Comparison of ENCODE assay signal across 15 mouse cellular contexts in genomic region chr14:98405936-98406635, GRCm38 (mm10).
DNase-seq lines count a peak whose midpoint lies in the region; ATAC-seq lines count a peak whose summit lies in the region.
"Had no signal": no experiment of that assay in that cellular context is flagged by ENCODE, and none has a peak within 500 bp of the region (broad histone marks: within the 10 kb centered on the region; RNA-seq: fewer than 3 reads in every experiment).

No protein-coding gene starts in this region.

- no peak overlapping the region for H3K9ac ChIP-seq in forebrain, embryonic 14.5 days (ENCODE audit: low read length)
- H3K9ac ChIP-seq in forebrain, embryonic 16.5 days (replicated peaks; ENCODE audit: low read depth, low read length), result no peak overlapping the region
- no peak overlapping the region for H3K9ac ChIP-seq in liver, embryonic 16.5 days (ENCODE audit: low read depth, low read length)
- no peak overlapping the region for H3K9ac ChIP-seq in liver, embryonic 11.5 days (ENCODE audit: low read depth, low read length)
- H3K9ac ChIP-seq in intestine, embryonic 15.5 days, result no peak overlapping the region
- H3K9ac ChIP-seq: midbrain, embryonic 12.5 days had no signal

- H3K36me3 ChIP-seq in forebrain, embryonic 14.5 days (ENCODE audit: control insufficient read depth, insufficient read depth, low read length), result no peaks in the 10 kb centered on the region
- H3K36me3 ChIP-seq in forebrain, embryonic 16.5 days (ENCODE audit: control insufficient read depth, insufficient read depth), result no peaks in the 10 kb centered on the region
- no peaks in the 10 kb centered on the region for H3K36me3 ChIP-seq in liver, embryonic 16.5 days (ENCODE audit: control insufficient read depth, insufficient read depth)
- no peaks in the 10 kb centered on the region for H3K36me3 ChIP-seq in liver, embryonic 11.5 days (ENCODE audit: control insufficient read depth, insufficient read depth, low read length)
- H3K36me3 ChIP-seq in intestine, embryonic 15.5 days, result no peaks in the 10 kb centered on the region
- H3K36me3 ChIP-seq: midbrain, embryonic 12.5 days had no signal

- no peaks in the 10 kb centered on the region for H3K27me3 ChIP-seq in forebrain, embryonic 14.5 days (replicated peaks; ENCODE audit: control insufficient read depth, insufficient read depth, low read length)
- no peaks in the 10 kb centered on the region for H3K27me3 ChIP-seq in forebrain, embryonic 16.5 days (replicated peaks; ENCODE audit: control insufficient read depth, insufficient read depth, low read length)
- no peaks in the 10 kb centered on the region for H3K27me3 ChIP-seq in liver, embryonic 16.5 days (ENCODE audit: control insufficient read depth, insufficient read depth, low read depth, low read length)
- no peaks in the 10 kb centered on the region for H3K27me3 ChIP-seq in liver, embryonic 11.5 days (replicated peaks; ENCODE audit: control insufficient read depth, insufficient read depth, low read length)
- no peaks in the 10 kb centered on the region for H3K27me3 ChIP-seq in intestine, embryonic 15.5 days (replicated peaks)
- H3K27me3 ChIP-seq: midbrain, embryonic 12.5 days had no signal

- DNase-seq in forebrain, embryonic 14.5 days (ENCODE audit: low spot score), result peak; percentile 25
- no peak for DNase-seq in liver, embryonic 11.5 days (ENCODE audit: low spot score)
- peak; percentile 14 for DNase-seq in lung, postnatal 25 days (ENCODE audit: low spot score)
- DNase-seq in frontal cortex, postnatal 36 days (ENCODE audit: low spot score in 2 of 2), result no peak
- no peak for DNase-seq in cerebellum, postnatal 14 days
- DNase-seq: adrenal gland, postnatal 10 days; B cell, adult 2 months; heart, postnatal 36 days; left cerebral cortex, postnatal 4 days; right cerebral cortex, postnatal 25 days; thymus, adult 18-20 months had no signal

- H3K4me3 ChIP-seq in forebrain, embryonic 14.5 days (ENCODE audit: low read depth, low read length), result no peak overlapping the region
- no peak overlapping the region for H3K4me3 ChIP-seq in forebrain, embryonic 16.5 days (replicated peaks; ENCODE audit: low read length)
- H3K4me3 ChIP-seq in liver, embryonic 16.5 days (ENCODE audit: low read depth, low read length), result no peak overlapping the region
- H3K4me3 ChIP-seq in liver, embryonic 11.5 days (ENCODE audit: low read depth, low read length), result no peak overlapping the region
- H3K4me3 ChIP-seq in intestine, embryonic 15.5 days (replicated peaks), result no peak overlapping the region
- H3K4me3 ChIP-seq: midbrain, embryonic 12.5 days had no signal

- 71% methylated on average over 3 of the region's 3 CpGs for WGBS in forebrain, embryonic 14.5 days
- WGBS in forebrain, embryonic 16.5 days, result 61% methylated on average over 3 of the region's 3 CpGs
- 38% methylated on average over 3 of the region's 3 CpGs for WGBS in liver, embryonic 16.5 days (ENCODE audit: insufficient replicate concordance)
- WGBS in liver, embryonic 11.5 days, result 66% methylated on average over 3 of the region's 3 CpGs
- WGBS in intestine, embryonic 15.5 days, result 46% methylated on average over 3 of the region's 3 CpGs

- no peak for ATAC-seq in forebrain, embryonic 14.5 days
- ATAC-seq in forebrain, embryonic 16.5 days, result no peak
- ATAC-seq in liver, embryonic 16.5 days (ENCODE audit: low read depth), result peak; percentile 39
- ATAC-seq in liver, embryonic 11.5 days (replicated peaks; ENCODE audit: low FRiP score), result no peak; the same call in 1 of the 2 replicates
- peak; percentile 69 for ATAC-seq in intestine, embryonic 15.5 days

- no peaks in the 10 kb centered on the region for H3K9me3 ChIP-seq in forebrain, embryonic 14.5 days (replicated peaks; ENCODE audit: control insufficient read depth, low read length)
- H3K9me3 ChIP-seq in forebrain, embryonic 16.5 days (ENCODE audit: control insufficient read depth, low read length), result no peaks in the 10 kb centered on the region
- H3K9me3 ChIP-seq in liver, embryonic 16.5 days (replicated peaks; ENCODE audit: control insufficient read depth, low read length), result no peaks in the 10 kb centered on the region
- no peaks in the 10 kb centered on the region for H3K9me3 ChIP-seq in liver, embryonic 11.5 days (ENCODE audit: control insufficient read depth, low read length)
- no peaks in the 10 kb centered on the region for H3K9me3 ChIP-seq in intestine, embryonic 15.5 days
- H3K9me3 ChIP-seq: midbrain, embryonic 12.5 days had no signal

- no peaks in the 10 kb centered on the region for H3K4me1 ChIP-seq in forebrain, embryonic 14.5 days (ENCODE audit: control insufficient read depth, insufficient read depth, low read length)
- peaks cover 3% of the 10 kb centered on the region; the same call in 1 of the 2 replicates for H3K4me1 ChIP-seq in forebrain, embryonic 16.5 days (replicated peaks; ENCODE audit: control insufficient read depth, insufficient read depth, low read length)
- H3K4me1 ChIP-seq in liver, embryonic 16.5 days (ENCODE audit: control insufficient read depth, low read depth, low read length), result no peaks in the 10 kb centered on the region
- no peaks in the 10 kb centered on the region for H3K4me1 ChIP-seq in liver, embryonic 11.5 days (replicated peaks; ENCODE audit: control insufficient read depth, insufficient read depth, low read length)
- H3K4me1 ChIP-seq in intestine, embryonic 15.5 days (replicated peaks), result no peaks in the 10 kb centered on the region

- H3K27ac ChIP-seq in forebrain, embryonic 14.5 days (ENCODE audit: low read depth, low read length), result no peak overlapping the region
- H3K27ac ChIP-seq in forebrain, embryonic 16.5 days (ENCODE audit: low read length), result no peak overlapping the region
- H3K27ac ChIP-seq in liver, embryonic 16.5 days (ENCODE audit: low read length), result no peak overlapping the region
- no peak overlapping the region for H3K27ac ChIP-seq in liver, embryonic 11.5 days (ENCODE audit: low read depth, low read length)
- H3K27ac ChIP-seq in intestine, embryonic 15.5 days, result no peak overlapping the region
- H3K27ac ChIP-seq: midbrain, embryonic 12.5 days had no signal

- H3K4me2 ChIP-seq in forebrain, embryonic 14.5 days (ENCODE audit: low read length), result no peak overlapping the region
- H3K4me2 ChIP-seq in forebrain, embryonic 16.5 days (ENCODE audit: low read length), result no peak overlapping the region
- H3K4me2 ChIP-seq in liver, embryonic 16.5 days (ENCODE audit: low read depth, low read length), result no peak overlapping the region
- no peak overlapping the region for H3K4me2 ChIP-seq in liver, embryonic 11.5 days
- no peak overlapping the region for H3K4me2 ChIP-seq in intestine, embryonic 15.5 days (replicated peaks)
- H3K4me2 ChIP-seq: midbrain, embryonic 12.5 days had no signal

Comparison
In these comparisons a context has a peak if more than half of its experiments do, and no peak if none do; other contexts are left out.
1. ATAC-seq: peak in liver, embryonic 16.5 days (single experiment) and intestine, embryonic 15.5 days (single experiment); none in forebrain, embryonic 14.5 days (single experiment), forebrain, embryonic 16.5 days (single experiment) and liver, embryonic 11.5 days (single experiment).
2. DNase-seq: peak in forebrain, embryonic 14.5 days (single experiment) and lung, postnatal 25 days (single experiment); none in liver, embryonic 11.5 days (single experiment), frontal cortex, postnatal 36 days (0 of 2) and cerebellum, postnatal 14 days (0 of 2).